Mouse (Mus musculus) hindbrain, embryonic 16.5 days (tissue): ENCODE results near the gene 1110051M20Rik. TPM values are rescaled to one million over a fixed set of nuclear protein-coding genes. Genes with fewer than 3 reads are reported as not detected.

ENCODE experiments used
- ATAC-seq: fragments of 200-750 bp; cut with Nextera tagmentation; 2 replicates; pipeline ENCODE4 v1.8.0; 2017; ENCODE audit warnings: moderate TSS enrichment, moderate library complexity
- H3K27ac ChIP-seq: fragments of 300-500 bp; sonication (generic); 2 replicates; pipeline ENCODE4 v1.5.1; 2014; ENCODE audit warnings: low read depth, mild to moderate bottlenecking, control low read depth, low read length, moderate library complexity
- H3K27me3 ChIP-seq: fragments of 300-500 bp; sonication (generic); replicated peaks from 2 replicates; pipeline ENCODE4 v1.6.1; 2014; ENCODE audit warnings: low read length; ENCODE audit not compliant: control insufficient read depth, insufficient read depth
- H3K36me3 ChIP-seq: fragments of 300-500 bp; sonication (generic); 2 replicates; pipeline ENCODE4 v1.6.1; 2014; ENCODE audit warnings: mild to moderate bottlenecking, low read length, moderate library complexity, mixed read lengths; ENCODE audit not compliant: control insufficient read depth, insufficient read depth
- H3K4me1 ChIP-seq: fragments of 300-500 bp; sonication (generic); 2 replicates; pipeline ENCODE4 v1.6.1; 2014; ENCODE audit warnings: low read depth, low read length; ENCODE audit not compliant: control insufficient read depth, insufficient read depth
- H3K4me2 ChIP-seq: fragments of 300-500 bp; sonication (generic); 2 replicates; pipeline ENCODE4 v1.6.1; 2014; ENCODE audit warnings: mild to moderate bottlenecking, low read length, control low read depth, moderate library complexity
- H3K4me3 ChIP-seq: fragments of 300-500 bp; sonication (generic); 2 replicates; pipeline ENCODE4 v1.5.1; 2014; ENCODE audit warnings: mild to moderate bottlenecking, low read length, control low read depth, moderate library complexity
- H3K9ac ChIP-seq: fragments of 300-500 bp; sonication (generic); 2 replicates; pipeline ENCODE4 v1.6.1; 2014; ENCODE audit warnings: low read depth, mild to moderate bottlenecking, control low read depth, low read length, moderate library complexity
- H3K9me3 ChIP-seq: fragments of 300-500 bp; sonication (generic); 2 replicates; pipeline ENCODE4 v1.6.1; 2014; ENCODE audit warnings: mild to moderate bottlenecking, low read length, moderate library complexity; ENCODE audit not compliant: control insufficient read depth
- WGBS: fragments of 180-500 bp; shearing (Covaris S2); extraction: QIAGEN DNeasy Blood & Tissue Kit; methylation state at CpG from one replicate; pipeline ENCODE4 v1.1.7; 2014; 5-methylcytosine and 5-hydroxymethylcytosine counted together
- polyA plus RNA-seq: library from polyadenylated mRNA; unstranded; fragments of >200 nt; fragmentation: Nextera tagmentation; extraction: Ambion mirVana; gene quantifications from 2 replicates; pipeline ENCODE4 v1.2.1, GENCODE M21; 2015

Gene 1110051M20Rik
- polyA plus RNA-seq, 1 experiment from 2014 or later = 163 TPM

GRCm38 (mm10) chr2:91328729-91329125 lies 115.8 kb downstream of the 1110051M20Rik start:
- no peaks in the 10 kb centered on the region for H3K36me3 ChIP-seq
- WGBS = 84% methylated on average over 3 of the region's 3 CpGs
- no peak overlapping the region for H3K4me2 ChIP-seq
- H3K4me3 ChIP-seq = no peak overlapping the region
- H3K4me1 ChIP-seq = peaks cover 37% of the 10 kb centered on the region
- peak overlapping the region; percentile 76 for H3K27ac ChIP-seq
- no peaks in the 10 kb centered on the region for H3K27me3 ChIP-seq
- ATAC-seq = no peak
- H3K9me3 ChIP-seq = no peaks in the 10 kb centered on the region
- H3K9ac ChIP-seq = no peak overlapping the region

- 26% methylated on average over 12 of the region's 12 CpGs for WGBS
- ATAC-seq = peak; percentile 87
- 0 out of 2 replicates have a peak overlapping the region, but pooled peaks have one; percentile 36 for H3K9ac ChIP-seq
- H3K4me3 ChIP-seq = no peak overlapping the region
- 0 out of 2 replicates have a peak overlapping the region, but pooled peaks have one; percentile 2 for H3K4me2 ChIP-seq
- no peaks in the 10 kb centered on the region for H3K36me3 ChIP-seq
- peak overlapping the region; percentile 76 for H3K27ac ChIP-seq
- H3K9me3 ChIP-seq = no peaks in the 10 kb centered on the region
- peaks cover 37% of the 10 kb centered on the region for H3K4me1 ChIP-seq
- no peaks in the 10 kb centered on the region for H3K27me3 ChIP-seq
Observed at GRCm38 (mm10) chr2:91327968-91328728, 116.4 kb downstream of the 1110051M20Rik start.

- no peak overlapping the region for H3K9ac ChIP-seq
- peaks cover 37% of the 10 kb centered on the region for H3K4me1 ChIP-seq
- H3K27me3 ChIP-seq = no peaks in the 10 kb centered on the region
- H3K9me3 ChIP-seq = no peaks in the 10 kb centered on the region
- 80% methylated on average over 13 of the region's 13 CpGs for WGBS
- no peak overlapping the region for H3K4me2 ChIP-seq
- ATAC-seq = no peak
- H3K36me3 ChIP-seq = no peaks in the 10 kb centered on the region
- no peak overlapping the region for H3K4me3 ChIP-seq
- H3K27ac ChIP-seq = peak overlapping the region; percentile 39; the same call in 1 of the 2 replicates
Observed at GRCm38 (mm10) chr2:91326746-91327350, 117.7 kb downstream of the 1110051M20Rik start.

- Histone ChIP-seq H3K27me3 (no peaks in the 10 kb centered on the region), H3K27ac (peak overlapping the region; percentile 63), H3K9ac (no peak overlapping the region), H3K4me1 (peaks cover 29% of the 10 kb centered on the region), H3K36me3 (no peaks in the 10 kb centered on the region), H3K4me3 (no peak overlapping the region), H3K4me2 (no peak overlapping the region), H3K9me3 (no peaks in the 10 kb centered on the region)
- ATAC-seq = peak; percentile 50; the same call in 1 of the 2 replicates
- WGBS = 30% methylated on average over 15 of the region's 15 CpGs
Observed at GRCm38 (mm10) chr2:91324761-91325421, 119.6 kb downstream of the 1110051M20Rik start.

- Histone ChIP-seq H3K4me1 (peaks cover 26% of the 10 kb centered on the region), H3K27me3 (no peaks in the 10 kb centered on the region), H3K9ac (no peak overlapping the region), H3K4me2 (no peak overlapping the region), H3K27ac (peak overlapping the region; percentile 59), H3K4me3 (no peak overlapping the region), H3K9me3 (no peaks in the 10 kb centered on the region), H3K36me3 (no peaks in the 10 kb centered on the region)
- 44% methylated on average over 1 of the region's 1 CpGs for WGBS
- ATAC-seq = no peak
Observed at GRCm38 (mm10) chr2:91324346-91324745, 120.2 kb downstream of the 1110051M20Rik start.

GRCm38 (mm10) chr2:91322490-91322889 lies 122.0 kb downstream of the 1110051M20Rik start:
- ATAC-seq = no peak
- Histone ChIP-seq H3K4me2 (no peak overlapping the region), H3K9me3 (no peaks in the 10 kb centered on the region), H3K4me3 (no peak overlapping the region), H3K27me3 (no peaks in the 10 kb centered on the region), H3K4me1 (peaks cover 17% of the 10 kb centered on the region), H3K9ac (no peak overlapping the region), H3K36me3 (no peaks in the 10 kb centered on the region), H3K27ac (no peak overlapping the region)
- WGBS = 67% methylated on average over 4 of the region's 4 CpGs

GRCm38 (mm10) chr2:91321923-91322322 lies 122.6 kb downstream of the 1110051M20Rik start:
- H3K27me3 ChIP-seq = no peaks in the 10 kb centered on the region
- no peak overlapping the region for H3K9ac ChIP-seq
- WGBS = 97% methylated on average over 2 of the region's 2 CpGs

GRCm38 (mm10) chr2:91320559-91321529 lies 123.7 kb downstream of the 1110051M20Rik start:
- Histone ChIP-seq H3K4me2 (no peak overlapping the region), H3K9me3 (no peaks in the 10 kb centered on the region), H3K4me3 (no peak overlapping the region), H3K36me3 (no peaks in the 10 kb centered on the region), H3K9ac (no peak overlapping the region), H3K27me3 (no peaks in the 10 kb centered on the region), H3K27ac (no peak overlapping the region), H3K4me1 (peaks cover 11% of the 10 kb centered on the region)
- no peak for ATAC-seq
- 90% methylated on average over 10 of the region's 10 CpGs for WGBS

More at GRCm38 (mm10) chr2:91321923-91322322, 122.6 kb downstream of the 1110051M20Rik start:
- Histone ChIP-seq H3K4me1 (peaks cover 12% of the 10 kb centered on the region), H3K4me2 (no peak overlapping the region), H3K4me3 (no peak overlapping the region), H3K36me3 (no peaks in the 10 kb centered on the region), H3K27ac (no peak overlapping the region), H3K9me3 (no peaks in the 10 kb centered on the region)
- no peak for ATAC-seq
